Mouse (Mus musculus): ENCODE data around the gene Gga3. TPM values are rescaled to one million over a fixed set of nuclear protein-coding genes. Genes with fewer than 3 reads are reported as not detected.

Gga3 gene
- total RNA-seq, 2 experiments from 2014 or later = 18.0 to 20.7 TPM

DNA sequence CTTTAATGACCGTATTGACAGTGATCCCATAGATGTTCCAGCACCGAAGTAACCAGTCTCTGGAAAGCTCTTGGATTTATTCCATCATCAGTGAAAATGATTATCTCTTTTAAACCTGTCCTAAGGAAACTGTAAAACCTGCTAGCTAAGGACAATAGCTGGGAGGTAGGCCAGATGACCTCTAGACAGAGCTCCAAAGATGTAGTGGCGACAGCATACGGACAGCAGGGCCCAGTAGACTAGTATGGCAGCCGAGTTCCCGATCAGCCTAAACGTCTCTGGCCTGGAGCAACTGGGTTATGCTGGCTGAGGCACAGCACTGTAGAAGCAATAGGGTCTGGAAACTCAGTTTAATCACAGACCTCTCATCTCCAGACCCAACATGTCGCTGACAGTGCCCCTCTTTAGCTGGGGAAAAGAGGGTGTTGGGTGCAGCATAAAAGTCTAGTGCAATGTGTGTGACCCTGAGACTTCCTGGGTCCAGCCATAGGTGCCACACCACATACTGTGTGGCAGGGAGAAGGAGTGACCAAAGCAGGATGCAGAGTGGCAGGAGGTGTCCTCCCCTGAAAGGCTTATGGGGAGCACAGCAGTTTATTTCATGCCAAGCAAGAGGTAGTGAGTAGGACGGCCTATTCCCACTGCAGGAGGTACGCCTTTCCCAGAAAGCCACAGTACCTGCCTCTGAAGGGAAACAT is 19.3 kb downstream of the Gga3 start:
- no peak for ATAC-seq (replicated peaks; ENCODE audit: low FRiP score, poor library complexity, severe bottlenecking)

DNA sequence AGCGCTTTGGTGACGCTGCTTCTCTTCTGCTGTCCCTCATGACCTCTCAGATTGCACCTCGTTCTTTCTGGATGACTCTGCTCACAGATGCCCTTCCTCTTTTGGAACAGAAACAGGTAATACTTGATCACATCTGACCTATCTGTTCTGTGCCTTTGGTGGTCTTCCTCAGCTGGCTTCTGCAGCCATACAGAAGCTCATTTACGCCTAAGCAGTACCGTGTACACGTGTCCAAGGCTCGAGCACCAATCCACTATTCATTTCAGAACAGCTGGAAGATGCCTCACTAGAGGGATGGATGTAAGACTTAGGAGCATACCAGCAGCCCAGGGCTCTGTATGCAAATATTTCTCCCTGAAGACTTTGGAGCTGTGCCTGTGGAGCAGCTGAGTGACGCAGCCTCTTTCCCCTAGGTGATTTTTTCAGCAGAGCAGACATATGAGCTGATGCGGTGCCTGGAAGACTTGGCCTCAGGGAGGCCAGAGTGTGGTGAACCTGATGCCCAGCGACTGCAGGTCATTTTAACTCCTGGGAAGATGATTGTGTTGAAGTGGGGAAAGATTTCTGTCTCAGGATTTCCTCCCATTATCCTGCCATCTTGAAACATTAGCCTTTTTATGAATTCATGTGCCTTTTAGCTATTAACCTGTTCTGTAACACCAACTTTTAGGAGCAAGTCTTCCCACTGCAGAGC is 20.8 kb downstream of the Gga3 start:
- no peak for ATAC-seq (replicated peaks; ENCODE audit: low FRiP score, poor library complexity, severe bottlenecking)

DNA sequence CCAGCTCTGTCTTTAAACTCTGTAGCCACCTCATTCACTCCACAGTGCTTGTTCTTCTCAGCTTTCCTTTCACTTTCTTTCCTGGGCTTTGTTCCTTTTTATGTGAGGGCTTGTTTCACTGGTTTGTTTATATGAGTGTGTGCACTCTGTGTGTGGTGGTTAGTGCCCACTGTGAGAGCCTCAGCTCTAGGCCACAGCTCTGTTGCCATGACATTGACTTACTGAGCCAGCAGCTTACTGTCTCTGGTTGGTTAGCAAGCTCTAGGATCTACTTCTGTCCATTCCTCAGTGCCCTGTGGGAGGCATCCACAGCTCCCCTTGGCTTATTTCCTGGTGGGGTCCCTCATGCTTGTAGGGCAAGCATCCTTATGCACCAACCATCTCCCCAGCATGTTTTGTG is 24.8 kb downstream of the Gga3 start:
- no peak for ATAC-seq (replicated peaks; ENCODE audit: low FRiP score, poor library complexity, severe bottlenecking)

DNA sequence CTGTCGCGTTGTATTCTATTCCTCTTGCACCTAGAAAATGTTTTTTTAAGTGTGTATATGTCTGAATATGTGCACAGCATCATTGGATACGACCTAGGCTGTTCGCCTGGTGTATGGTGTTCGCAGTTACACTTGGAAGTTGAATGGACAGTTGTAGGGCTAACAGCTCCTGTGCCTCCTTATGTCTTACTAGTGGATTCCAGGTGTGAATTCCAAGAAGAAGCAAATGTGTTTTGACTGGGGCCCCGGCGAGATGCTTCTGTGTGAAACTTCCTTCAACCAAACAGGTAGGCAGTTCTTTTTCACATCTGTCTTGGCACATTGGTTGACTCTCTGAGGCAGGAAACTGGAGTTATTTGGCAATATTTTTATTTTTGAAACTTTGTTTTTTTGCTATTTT is 38.9 kb downstream of the Gga3 start:
- ATAC-seq (replicated peaks; ENCODE audit: low FRiP score, poor library complexity, severe bottlenecking) = no peak

DNA sequence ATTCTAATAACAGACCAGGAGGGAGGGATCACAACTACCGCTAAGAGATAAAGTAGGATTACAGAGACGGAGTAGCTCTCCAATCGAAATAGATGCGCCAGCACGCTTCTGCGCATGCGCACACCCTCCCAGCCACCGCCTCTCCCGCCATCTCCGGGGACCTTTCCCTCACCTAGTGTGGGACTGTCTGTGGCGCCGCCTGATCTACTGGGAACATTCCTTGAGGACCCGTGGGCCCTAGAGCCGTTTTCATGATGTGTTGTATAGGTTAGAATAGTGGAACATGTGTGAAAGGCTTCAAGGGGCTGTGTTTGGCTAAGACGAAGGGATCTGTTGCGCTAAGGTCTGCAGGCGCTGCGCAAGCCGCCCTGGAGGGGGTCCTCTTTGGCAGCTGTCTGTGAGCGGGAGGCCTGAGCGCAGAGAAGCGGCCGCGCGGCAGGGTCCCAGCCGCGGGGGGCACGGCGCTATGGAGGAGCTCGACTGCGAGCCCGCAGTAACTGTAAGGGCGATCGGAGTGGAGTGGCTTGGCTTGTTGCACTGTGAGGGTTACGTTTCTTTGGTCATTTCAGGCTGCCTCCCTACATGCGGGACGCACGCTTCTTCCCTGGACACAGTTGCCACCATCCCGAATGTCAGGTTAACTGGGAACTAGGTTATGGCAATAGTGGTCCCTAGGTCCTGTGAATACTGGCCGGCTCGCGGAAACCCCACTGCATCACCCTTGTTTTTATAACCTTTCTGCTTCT is 39.6 kb downstream of the Gga3 start, which contains the start of gene Nup85:
TSS of gene Nup85 (plus strand) at position 371 of the 746 bp plus-strand sequence.
- ATAC-seq (replicated peaks; ENCODE audit: low FRiP score, poor library complexity, severe bottlenecking) = peak; percentile 96

DNA sequence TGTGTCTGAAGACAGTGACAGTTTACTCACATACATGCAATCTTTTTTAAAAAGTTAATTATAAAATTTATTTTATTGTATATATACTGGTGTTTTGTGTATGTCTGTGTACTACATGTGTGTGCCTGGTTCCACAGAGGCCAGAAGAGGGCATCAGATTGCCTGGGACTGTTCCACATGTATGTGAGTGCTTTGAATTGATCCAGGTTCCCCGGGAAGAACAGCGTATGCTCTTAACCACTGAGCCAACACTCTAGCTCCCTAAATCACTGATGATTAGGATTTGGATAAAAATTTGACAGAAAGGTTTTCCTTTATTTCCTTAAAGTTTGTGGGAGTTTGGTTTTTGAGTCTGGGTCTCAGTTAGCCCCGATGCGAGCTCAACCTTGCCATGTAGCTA is 40.4 kb downstream of the Gga3 start:
- ATAC-seq (replicated peaks; ENCODE audit: low FRiP score, poor library complexity, severe bottlenecking) = peak; percentile 72

DNA sequence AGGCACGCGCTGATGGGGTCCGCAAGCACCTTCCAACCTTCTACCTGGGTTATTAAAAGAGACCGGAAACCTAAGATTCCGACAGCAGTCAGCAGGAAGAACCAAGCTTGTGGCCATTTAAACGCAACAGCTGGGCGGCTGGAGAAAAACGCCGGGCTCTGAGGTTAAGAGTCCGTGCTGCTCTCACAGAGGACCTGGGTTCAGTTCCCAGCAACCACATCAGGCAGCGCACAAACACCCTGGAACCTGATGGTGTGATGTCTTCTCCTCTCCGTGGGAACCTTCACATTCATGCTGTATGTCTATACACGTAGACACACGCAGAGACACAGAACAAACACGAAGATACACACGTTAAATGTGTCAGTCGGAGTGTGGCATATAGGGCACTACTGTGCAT is 48.1 kb downstream of the Gga3 start:
- ATAC-seq (replicated peaks; ENCODE audit: low FRiP score, poor library complexity, severe bottlenecking) = no peak

DNA sequence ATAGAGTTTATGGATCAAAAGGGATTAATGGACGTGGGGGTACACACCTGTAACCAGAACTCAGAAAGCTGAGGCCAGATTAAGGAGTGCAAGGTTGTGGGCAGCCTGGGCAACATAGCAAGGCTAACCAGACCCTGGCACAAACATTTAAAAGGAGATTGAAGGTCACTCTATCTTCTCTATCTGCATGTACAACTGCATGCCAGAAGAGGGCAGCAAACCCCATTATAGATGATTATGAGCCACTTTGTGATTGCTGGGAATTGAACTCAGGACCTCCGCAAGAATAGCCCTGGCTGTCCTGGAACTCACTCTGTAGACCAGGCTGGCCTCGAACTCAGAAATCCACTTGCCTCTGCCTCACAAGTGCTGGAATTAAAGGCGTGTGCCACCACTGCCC is 51.1 kb downstream of the Gga3 start:
- peak; percentile 83 for ATAC-seq (replicated peaks; ENCODE audit: low FRiP score, poor library complexity, severe bottlenecking)

DNA sequence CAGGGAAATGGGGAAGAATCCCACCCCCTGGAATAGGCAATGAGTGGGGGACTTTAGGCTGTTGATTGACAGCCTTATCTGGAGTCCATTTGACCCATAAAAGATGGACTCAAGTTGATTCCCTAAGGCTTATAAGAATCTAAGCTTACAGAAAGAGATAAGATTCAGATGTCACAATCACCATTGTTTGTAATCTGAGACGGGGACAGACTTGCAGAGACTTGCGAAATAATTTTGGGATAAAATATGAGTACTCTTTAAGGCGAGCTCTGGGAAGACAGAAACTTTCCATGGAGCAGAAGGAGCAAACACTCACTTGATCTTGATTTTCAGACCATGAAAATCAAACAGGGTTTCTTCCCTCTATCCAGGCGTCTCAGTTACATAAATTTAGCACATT is 60.3 kb downstream of the Gga3 start:
- no peak for ATAC-seq (replicated peaks; ENCODE audit: low FRiP score, poor library complexity, severe bottlenecking)

DNA sequence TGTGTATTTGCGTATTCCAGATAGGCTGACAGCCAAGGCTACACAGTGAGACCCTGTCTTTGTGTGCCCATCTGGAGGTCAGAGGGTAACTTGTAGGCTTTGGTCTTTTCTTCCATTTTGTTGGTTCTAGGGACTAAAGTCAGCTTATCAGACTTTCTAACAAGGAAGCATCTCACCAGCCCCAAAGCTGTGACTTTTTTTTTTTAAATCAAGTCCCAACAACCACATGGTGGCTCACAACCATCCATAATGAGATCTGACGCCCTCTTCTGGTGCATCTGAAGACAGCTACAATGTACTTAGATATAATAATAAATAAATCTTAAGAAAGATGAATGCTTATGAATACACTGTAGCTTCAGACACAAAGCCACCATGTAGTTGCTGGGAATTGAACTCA is 65.8 kb downstream of the Gga3 start:
- no peak for ATAC-seq (replicated peaks; ENCODE audit: low FRiP score, poor library complexity, severe bottlenecking)

DNA sequence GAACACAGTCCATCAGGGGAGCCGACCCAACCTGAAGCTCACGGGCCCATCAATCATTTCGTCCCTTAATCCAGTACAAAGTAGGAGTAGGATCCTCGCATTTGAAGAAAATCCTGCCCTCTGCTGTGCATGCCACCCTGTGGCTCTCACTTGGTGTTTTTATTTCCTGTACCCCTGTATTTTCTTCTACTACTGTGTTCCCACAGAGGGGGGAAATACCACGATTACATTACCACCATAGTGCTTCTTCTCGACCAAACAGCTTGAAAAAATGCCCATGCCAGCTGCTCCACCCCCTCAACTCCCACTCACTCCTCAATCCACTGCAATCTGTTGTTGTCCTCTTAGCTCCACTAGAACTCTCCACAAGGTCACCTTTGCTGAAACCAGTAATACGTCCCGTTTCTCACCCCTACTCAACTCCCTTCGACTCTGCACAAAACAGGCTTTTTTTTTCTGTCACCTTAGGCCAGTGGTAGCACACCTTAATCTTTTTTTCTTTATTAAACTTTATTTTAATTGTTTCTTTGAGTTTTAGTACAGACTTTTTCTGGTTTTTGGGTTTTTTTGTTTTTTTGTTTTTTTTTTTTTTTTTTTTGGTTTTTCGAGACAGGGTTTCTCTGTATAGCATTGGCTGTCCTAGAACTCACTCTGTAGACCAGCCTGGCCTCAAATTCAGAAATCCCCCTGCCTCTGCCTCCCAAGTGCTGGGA is 66.8 kb downstream of the Gga3 start:
- ATAC-seq (replicated peaks; ENCODE audit: low FRiP score, poor library complexity, severe bottlenecking) = 0 out of 2 replicates have a peak, but pooled peaks have one; percentile 5

DNA sequence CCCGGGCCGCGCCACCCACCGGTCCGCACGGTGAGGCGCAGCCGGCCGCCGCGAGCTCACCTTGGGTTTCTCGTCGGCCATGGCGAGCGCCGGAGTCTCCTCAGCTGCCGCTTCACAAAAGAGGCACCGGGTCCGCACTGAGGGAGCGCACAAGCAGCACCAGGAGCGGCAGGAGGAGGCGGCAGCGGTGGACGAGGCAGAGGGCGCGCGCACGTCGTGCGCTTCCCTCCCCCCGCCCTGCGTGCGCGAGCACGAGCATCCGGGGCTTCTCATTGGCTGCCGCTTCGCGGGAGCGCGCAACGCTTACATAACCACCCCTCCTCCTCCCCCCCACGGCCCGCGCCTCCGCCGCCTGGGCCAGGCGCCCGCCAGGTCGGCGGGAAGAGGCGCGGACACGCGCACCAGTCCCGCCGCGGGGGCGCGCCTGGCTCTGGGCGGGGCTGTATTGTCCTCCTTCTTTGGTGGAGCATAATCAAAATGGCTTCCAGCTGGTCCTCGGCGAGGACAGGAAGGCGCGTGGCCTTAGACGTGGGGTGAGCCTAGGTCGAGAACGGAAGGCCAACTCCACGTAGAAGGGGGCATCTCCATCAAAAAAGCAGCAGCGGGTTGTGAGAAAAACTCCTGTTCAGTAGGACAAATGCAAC is 67.7 kb downstream of the Gga3 start, which contains the start of gene Sumo2:
TSS of gene Sumo2 (minus strand) at position 239 of the 644 bp plus-strand sequence.
- ATAC-seq (replicated peaks; ENCODE audit: low FRiP score, poor library complexity, severe bottlenecking) = peak; percentile 87

DNA sequence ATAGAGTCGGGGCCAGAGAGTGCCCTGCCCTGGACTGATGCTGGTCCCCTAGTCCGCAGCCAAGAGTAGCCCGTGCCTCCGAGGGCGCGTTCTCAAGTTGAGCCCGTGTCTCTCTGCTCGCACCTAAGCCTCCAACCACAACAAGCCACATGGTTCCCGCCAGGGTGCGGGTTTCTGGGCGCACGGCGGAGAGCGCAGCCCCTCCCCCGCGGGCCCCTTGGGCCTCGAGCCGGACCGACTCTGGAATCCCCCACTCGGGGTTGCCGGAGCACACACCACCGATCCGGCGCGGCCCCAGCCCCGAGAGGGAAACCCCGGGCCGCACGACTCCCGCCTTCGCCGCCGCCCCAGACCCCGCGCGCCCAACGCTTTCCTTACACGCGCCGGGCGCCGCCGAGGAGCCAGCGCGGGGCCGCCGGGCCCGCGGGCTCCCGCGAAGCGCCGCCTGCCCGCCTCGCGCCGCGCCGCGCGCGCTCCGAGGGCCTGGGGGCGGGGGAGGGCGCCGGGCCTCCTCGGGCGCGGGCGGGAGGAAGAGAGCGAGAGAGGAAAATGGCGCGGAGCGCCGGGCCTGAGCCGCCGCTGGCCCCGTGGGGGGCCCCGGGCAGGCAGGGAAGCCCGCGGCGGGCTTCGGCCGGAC is 68.3 kb downstream of the Gga3 start:
- ATAC-seq (replicated peaks; ENCODE audit: low FRiP score, poor library complexity, severe bottlenecking) = peak; percentile 48

DNA sequence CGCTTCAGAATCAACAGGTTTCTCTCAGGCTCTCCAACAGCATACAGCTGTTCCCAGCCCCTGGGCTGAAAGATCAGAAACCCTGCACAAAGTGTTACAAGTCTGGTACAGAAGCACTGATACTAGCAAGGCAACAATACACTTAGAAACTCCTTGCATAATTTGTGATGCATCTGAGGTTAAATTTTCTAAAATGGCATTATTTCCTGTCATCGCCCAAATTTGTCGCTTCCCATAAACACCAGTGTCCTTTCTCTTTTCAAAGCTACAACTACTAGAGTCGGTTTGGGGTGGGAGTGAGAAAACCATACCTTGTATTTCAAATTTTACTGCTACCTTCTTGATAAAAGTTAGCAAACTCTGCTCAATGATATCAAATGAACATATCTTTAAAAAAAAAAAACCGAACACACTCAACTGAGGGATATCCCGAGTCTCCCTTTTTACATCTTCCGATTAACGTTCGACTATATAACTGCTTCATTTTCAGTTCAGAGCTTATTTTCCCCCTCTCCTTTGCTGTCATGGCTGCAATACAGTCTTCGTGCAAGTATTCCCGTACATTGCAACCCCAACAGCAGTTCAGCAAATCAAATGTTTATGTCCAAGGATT is 69.0 kb downstream of the Gga3 start:
- no peak for ATAC-seq (replicated peaks; ENCODE audit: low FRiP score, poor library complexity, severe bottlenecking)

Other genes starting within 250 kb of the Gga3 start
- not detected in 2 replicates for gene Hid1, start 236.3 kb downstream of the Gga3 start, total RNA-seq (2015; ENCODE audit: low replicate concordance)
- gene Hid1, start 236.3 kb downstream of the Gga3 start, total RNA-seq (2017; ENCODE audit: low replicate concordance) = not detected in 2 replicates
- gene Cdr2l, start 222.1 kb downstream of the Gga3 start, total RNA-seq (2015; ENCODE audit: low replicate concordance) = not detected in 2 replicates
- gene Cdr2l, start 222.1 kb downstream of the Gga3 start, total RNA-seq (2017; ENCODE audit: low replicate concordance) = not detected in 2 replicates
- 12.6 and 24.1 TPM in 2 replicates for gene Mrpl58, start 200.3 kb downstream of the Gga3 start, total RNA-seq (2015; ENCODE audit: low replicate concordance)
- 16.6 and 30.3 TPM in 2 replicates for gene Mrpl58, start 200.3 kb downstream of the Gga3 start, total RNA-seq (2017; ENCODE audit: low replicate concordance)
- gene Atp5h, start 184.1 kb downstream of the Gga3 start, total RNA-seq (2015; ENCODE audit: low replicate concordance) = 520 and 620 TPM in 2 replicates
- 410 and 415 TPM in 2 replicates for gene Atp5h, start 184.1 kb downstream of the Gga3 start, total RNA-seq (2017; ENCODE audit: low replicate concordance)
- gene Kctd2, start 183.9 kb downstream of the Gga3 start, total RNA-seq (2015; ENCODE audit: low replicate concordance) = 4.2 and 14.1 TPM in 2 replicates
- 8.3 and 16.9 TPM in 2 replicates for gene Kctd2, start 183.9 kb downstream of the Gga3 start, total RNA-seq (2017; ENCODE audit: low replicate concordance)
- gene Trim80, start 163.5 kb downstream of the Gga3 start, total RNA-seq (2015; ENCODE audit: low replicate concordance) = not detected in 2 replicates
- gene Trim80, start 163.5 kb downstream of the Gga3 start, total RNA-seq (2017; ENCODE audit: low replicate concordance) = not detected in 2 replicates
- gene Slc16a5, start 141.6 kb downstream of the Gga3 start, total RNA-seq (2015; ENCODE audit: low replicate concordance) = not detected in 2 replicates
- gene Slc16a5, start 141.6 kb downstream of the Gga3 start, total RNA-seq (2017; ENCODE audit: low replicate concordance) = 1.0 TPM in 1 of 2 replicates, not detected in the other
- 1.8 TPM in 1 of 2 replicates, not detected in the other for gene Armc7, start 128.4 kb downstream of the Gga3 start, total RNA-seq (2015; ENCODE audit: low replicate concordance)
- gene Armc7, start 128.4 kb downstream of the Gga3 start, total RNA-seq (2017; ENCODE audit: low replicate concordance) = 2.7 TPM in 2 replicates
- 13.0 and 22.3 TPM in 2 replicates for gene Nt5c, start 112.2 kb downstream of the Gga3 start, total RNA-seq (2015; ENCODE audit: low replicate concordance)
- 9.8 and 37.2 TPM in 2 replicates for gene Nt5c, start 112.2 kb downstream of the Gga3 start, total RNA-seq (2017; ENCODE audit: low replicate concordance)
- gene Jpt1, start 89.7 kb downstream of the Gga3 start, total RNA-seq (2015; ENCODE audit: low replicate concordance) = 168 and 177 TPM in 2 replicates
- 225 and 235 TPM in 2 replicates for gene Jpt1, start 89.7 kb downstream of the Gga3 start, total RNA-seq (2017; ENCODE audit: low replicate concordance)
- 450 and 609 TPM in 2 replicates for gene Sumo2, start 67.8 kb downstream of the Gga3 start, total RNA-seq (2015; ENCODE audit: low replicate concordance)
- gene Sumo2, start 67.8 kb downstream of the Gga3 start, total RNA-seq (2017; ENCODE audit: low replicate concordance) = 286 and 389 TPM in 2 replicates
- 78.9 and 133 TPM in 2 replicates for gene Nup85, start 39.6 kb downstream of the Gga3 start, total RNA-seq (2015; ENCODE audit: low replicate concordance)
- 141 and 174 TPM in 2 replicates for gene Nup85, start 39.6 kb downstream of the Gga3 start, total RNA-seq (2017; ENCODE audit: low replicate concordance)
- gene Mrps7, start 126 bp downstream of the Gga3 start, total RNA-seq (2015; ENCODE audit: low replicate concordance) = 10.1 and 22.2 TPM in 2 replicates
- 5.1 and 12.3 TPM in 2 replicates for gene Mrps7, start 126 bp downstream of the Gga3 start, total RNA-seq (2017; ENCODE audit: low replicate concordance)
- gene Mif4gd, start 8.9 kb upstream of the Gga3 start, total RNA-seq (2015; ENCODE audit: low replicate concordance) = 62.3 and 66.7 TPM in 2 replicates
- gene Mif4gd, start 8.9 kb upstream of the Gga3 start, total RNA-seq (2017; ENCODE audit: low replicate concordance) = 36.5 and 69.8 TPM in 2 replicates
- gene Slc25a19, start 24.2 kb upstream of the Gga3 start, total RNA-seq (2015; ENCODE audit: low replicate concordance) = 3.2 and 7.1 TPM in 2 replicates
- 2.0 and 6.4 TPM in 2 replicates for gene Slc25a19, start 24.2 kb upstream of the Gga3 start, total RNA-seq (2017; ENCODE audit: low replicate concordance)
- 36.8 and 49.5 TPM in 2 replicates for gene Grb2, start 104.5 kb upstream of the Gga3 start, total RNA-seq (2015; ENCODE audit: low replicate concordance)
- 10.1 and 29.1 TPM in 2 replicates for gene Grb2, start 104.5 kb upstream of the Gga3 start, total RNA-seq (2017; ENCODE audit: low replicate concordance)
- gene Tmem94, start 161.4 kb upstream of the Gga3 start, total RNA-seq (2015; ENCODE audit: low replicate concordance) = 32.1 and 36.9 TPM in 2 replicates
- gene Tmem94, start 161.4 kb upstream of the Gga3 start, total RNA-seq (2017; ENCODE audit: low replicate concordance) = 35.2 and 35.3 TPM in 2 replicates
- gene Caskin2, start 209.6 kb upstream of the Gga3 start, total RNA-seq (2015; ENCODE audit: low replicate concordance) = 6.7 and 13.0 TPM in 2 replicates
- gene Caskin2, start 209.6 kb upstream of the Gga3 start, total RNA-seq (2017; ENCODE audit: low replicate concordance) = 5.6 and 6.0 TPM in 2 replicates
- 4.0 and 12.6 TPM in 2 replicates for gene Tsen54, start 210.7 kb upstream of the Gga3 start, total RNA-seq (2015; ENCODE audit: low replicate concordance)
- 3.6 and 4.3 TPM in 2 replicates for gene Tsen54, start 210.7 kb upstream of the Gga3 start, total RNA-seq (2017; ENCODE audit: low replicate concordance)
- 1.7 TPM in 1 of 2 replicates, not detected in the other for gene Llgl2, start 220.0 kb upstream of the Gga3 start, total RNA-seq (2015; ENCODE audit: low replicate concordance)
- gene Llgl2, start 220.0 kb upstream of the Gga3 start, total RNA-seq (2017; ENCODE audit: low replicate concordance) = 0.26 and 1.8 TPM in 2 replicates